Mouse (Mus musculus): ENCODE measurements around the gene Rps27. TPM values are rescaled to one million over a fixed set of nuclear protein-coding genes. Genes with fewer than 3 reads are reported as not detected.

Rps27 gene
- polyA plus RNA-seq, 1 experiment from 2014 or later, result 820 TPM

DNA sequence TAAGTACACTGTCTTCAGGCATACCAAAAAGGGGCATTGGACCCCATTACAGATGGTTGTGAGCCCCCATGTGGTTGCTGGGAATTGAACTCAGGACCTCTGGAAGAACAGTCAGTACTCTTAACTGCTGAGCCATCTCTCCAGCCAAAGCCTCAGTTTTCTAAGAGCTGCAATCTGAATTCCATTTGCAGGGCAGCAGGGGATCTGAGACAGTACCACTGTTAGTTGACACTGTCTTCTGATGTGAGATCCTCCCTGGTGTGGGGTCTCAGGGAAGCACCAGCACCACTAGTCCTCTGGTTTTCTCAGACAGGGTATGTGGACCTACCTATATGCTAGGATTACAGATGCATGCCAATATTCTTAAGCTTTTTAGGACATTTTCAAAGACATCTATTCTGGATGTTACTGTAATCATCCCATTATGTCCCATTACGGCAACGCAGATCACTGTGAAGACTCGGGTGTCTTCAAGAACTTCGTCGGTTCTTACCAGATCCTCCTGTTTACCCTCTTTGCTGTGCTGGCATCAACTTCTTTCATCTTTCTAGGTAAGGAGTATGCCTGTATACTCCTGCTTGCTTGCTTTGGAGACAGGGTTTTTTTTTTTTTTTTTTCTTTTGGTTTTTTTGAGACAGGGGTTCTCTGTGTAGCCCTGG lies 3.4 kb downstream of the Rps27 start:
- WGBS (ENCODE audit: insufficient replicate concordance), result 86% methylated on average over 5 of the region's 5 CpGs
- ATAC-seq (ENCODE audit: low read depth), result no peak

GRCm38 (mm10) chr3:90208662-90209061 lies 4.8 kb downstream of the Rps27 start:
- H3K36me3 ChIP-seq, result peaks cover 62% of the 10 kb centered on the region
- DNase-seq, result no peak
- H3K9me3 ChIP-seq (replicated peaks), result no peaks in the 10 kb centered on the region
- H3K9ac ChIP-seq, result no peak overlapping the region
- no peaks in the 10 kb centered on the region for H3K27me3 ChIP-seq
- peaks cover 38% of the 10 kb centered on the region for H3K4me1 ChIP-seq (replicated peaks)
- WGBS (ENCODE audit: insufficient replicate concordance), result 88% methylated on average over 2 of the region's 2 CpGs
- ATAC-seq (ENCODE audit: low read depth), result no peak
- H3K27ac ChIP-seq, result peak overlapping the region; percentile 18; the same call in 1 of the 2 replicates
- no peak overlapping the region for H3K4me2 ChIP-seq
- H3K4me3 ChIP-seq (replicated peaks), result no peak overlapping the region

More for the DNA sequence above, 3.4 kb downstream of the Rps27 start:
- DNase-seq, result no peak
- H3K4me3 ChIP-seq (replicated peaks), result no peak overlapping the region
- 0 out of 2 replicates have a peak overlapping the region, but pooled peaks have one; percentile 32 for H3K9ac ChIP-seq
- no peaks in the 10 kb centered on the region for H3K27me3 ChIP-seq
- H3K4me2 ChIP-seq, result peak overlapping the region; percentile 94; the same call in 1 of the 2 replicates
- H3K9me3 ChIP-seq (replicated peaks), result no peaks in the 10 kb centered on the region
- H3K27ac ChIP-seq, result no peak overlapping the region
- peaks cover 46% of the 10 kb centered on the region for H3K4me1 ChIP-seq (replicated peaks)
- peaks cover 62% of the 10 kb centered on the region for H3K36me3 ChIP-seq

DNA sequence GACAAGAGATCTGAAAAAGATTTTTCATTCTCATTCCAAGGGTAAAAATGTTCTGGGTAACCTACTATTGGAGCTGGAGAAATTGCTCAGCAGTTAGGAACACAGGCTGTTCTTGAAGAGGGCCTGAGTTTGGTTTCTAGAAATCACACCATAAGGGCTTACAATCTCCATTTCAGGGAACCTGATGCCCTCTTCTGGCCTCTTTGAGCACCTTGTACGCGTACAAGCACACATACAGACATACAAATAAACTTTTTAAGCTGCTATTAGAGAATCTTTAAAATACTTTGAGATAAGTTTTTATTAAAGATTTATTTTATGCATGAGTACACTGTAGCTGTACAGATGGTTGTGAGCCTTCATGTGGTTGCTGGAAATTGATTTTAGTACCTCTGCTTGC lies 8.9 kb downstream of the Rps27 start:
- Histone ChIP-seq H3K4me1 (replicated peaks) (peaks cover 6% of the 10 kb centered on the region), H3K9me3 (replicated peaks) (no peaks in the 10 kb centered on the region), H3K4me2 (no peak overlapping the region), H3K36me3 (peaks cover 29% of the 10 kb centered on the region), H3K4me3 (replicated peaks) (no peak overlapping the region), H3K9ac (no peak overlapping the region), H3K27me3 (no peaks in the 10 kb centered on the region), H3K27ac (no peak overlapping the region)
- DNase-seq, result no peak
- ATAC-seq (ENCODE audit: low read depth), result no peak
- WGBS (ENCODE audit: insufficient replicate concordance), result 86% methylated on average over 2 of the region's 2 CpGs

DNA sequence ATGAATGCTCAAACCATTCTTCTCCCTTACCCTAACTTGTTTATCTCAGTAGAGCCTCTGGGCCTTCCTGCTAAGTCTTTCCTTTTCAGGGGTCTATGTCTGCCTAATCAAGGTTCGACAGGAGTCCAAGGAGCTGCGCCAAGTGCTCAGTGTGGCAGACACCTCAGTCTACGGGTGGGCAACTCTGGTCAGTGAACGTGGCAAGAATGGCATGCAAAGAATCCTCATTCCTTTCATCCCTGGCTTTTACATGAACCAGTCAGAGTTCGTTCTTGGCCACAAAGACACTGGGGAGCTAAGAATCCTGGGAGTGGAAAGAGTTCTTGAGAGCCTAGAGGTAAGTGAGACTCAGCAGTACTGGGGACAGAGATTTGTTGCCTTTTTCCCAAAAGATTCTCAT lies 9.8 kb downstream of the Rps27 start:
- no peak overlapping the region for H3K27ac ChIP-seq
- DNase-seq, result no peak
- no peak overlapping the region for H3K4me3 ChIP-seq (replicated peaks)
- H3K9ac ChIP-seq, result no peak overlapping the region
- peaks cover 2% of the 10 kb centered on the region; the same call in 1 of the 2 replicates for H3K4me1 ChIP-seq (replicated peaks)
- H3K27me3 ChIP-seq, result no peaks in the 10 kb centered on the region
- ATAC-seq (ENCODE audit: low read depth), result no peak
- H3K36me3 ChIP-seq, result peaks cover 20% of the 10 kb centered on the region
- WGBS (ENCODE audit: insufficient replicate concordance), result 62% methylated on average over 5 of the region's 5 CpGs
- no peaks in the 10 kb centered on the region for H3K9me3 ChIP-seq (replicated peaks)
- no peak overlapping the region for H3K4me2 ChIP-seq

DNA sequence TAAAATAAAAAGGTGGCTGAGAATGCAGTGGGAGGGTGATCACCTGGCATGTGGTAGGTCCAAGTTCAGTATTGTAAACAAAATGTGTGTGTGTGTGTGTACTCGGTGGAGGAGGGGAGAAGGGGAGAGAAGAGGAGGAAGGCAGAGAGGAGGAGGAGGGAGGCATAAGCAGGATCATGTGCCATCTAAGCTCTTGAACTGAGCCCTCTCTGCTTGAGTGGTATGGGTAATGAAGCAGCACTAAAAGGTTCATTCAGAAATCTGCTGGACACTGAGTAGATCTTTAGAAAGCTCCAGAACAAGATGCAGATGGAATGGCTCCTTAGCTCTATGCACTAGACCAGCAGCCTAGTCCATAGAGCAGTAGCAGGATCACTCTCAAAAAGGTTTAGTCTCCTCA lies 10.6 kb downstream of the Rps27 start:
- no peak overlapping the region for H3K4me3 ChIP-seq (replicated peaks)
- no peaks in the 10 kb centered on the region for H3K27me3 ChIP-seq
- no peaks in the 10 kb centered on the region for H3K9me3 ChIP-seq (replicated peaks)
- H3K36me3 ChIP-seq, result peaks cover 12% of the 10 kb centered on the region
- WGBS (ENCODE audit: insufficient replicate concordance), result 43% methylated on average over 1 of the region's 1 CpGs
- H3K4me2 ChIP-seq, result no peak overlapping the region
- ATAC-seq (ENCODE audit: low read depth), result no peak
- DNase-seq, result no peak
- no peak overlapping the region for H3K9ac ChIP-seq
- no peaks in the 10 kb centered on the region for H3K4me1 ChIP-seq (replicated peaks)
- no peak overlapping the region for H3K27ac ChIP-seq

- DNase-seq (no peak), ATAC-seq (ENCODE audit: low read depth) (no peak)
- H3K4me3 ChIP-seq (replicated peaks), result no peak overlapping the region
- no peaks in the 10 kb centered on the region for H3K9me3 ChIP-seq (replicated peaks)
- WGBS (ENCODE audit: insufficient replicate concordance), result 76% methylated on average over 1 of the region's 1 CpGs
- H3K27me3 ChIP-seq, result no peaks in the 10 kb centered on the region
- H3K36me3 ChIP-seq, result no peaks in the 10 kb centered on the region
- H3K9ac ChIP-seq, result no peak overlapping the region
- no peak overlapping the region for H3K4me2 ChIP-seq
- no peak overlapping the region for H3K27ac ChIP-seq
- no peaks in the 10 kb centered on the region for H3K4me1 ChIP-seq (replicated peaks)
Observed at GRCm38 (mm10) chr3:90197548-90197947, 15.9 kb downstream of the Rps27 start.

DNA sequence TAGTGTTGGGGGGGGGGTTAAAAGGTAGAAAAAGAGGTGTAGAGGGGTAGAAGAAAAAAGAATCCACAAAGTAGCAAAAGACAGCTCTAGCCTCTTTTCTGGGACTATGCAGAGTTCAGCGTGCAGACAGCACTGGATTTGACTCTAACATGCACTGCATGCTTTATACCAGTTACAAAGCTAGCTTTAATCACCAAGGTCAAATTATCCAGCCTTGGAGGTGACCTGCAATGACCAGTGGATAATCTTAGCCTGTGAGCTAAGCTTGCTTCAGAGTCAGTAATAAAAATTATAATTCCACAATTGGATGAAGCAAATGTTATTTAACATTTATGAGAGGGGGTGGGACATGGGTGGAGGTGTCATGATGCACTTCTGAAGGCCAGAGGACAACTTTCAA lies 17.8 kb downstream of the Rps27 start:
- ATAC-seq (ENCODE audit: low read depth), result no peak
- no peaks in the 10 kb centered on the region for H3K36me3 ChIP-seq
- no peaks in the 10 kb centered on the region for H3K27me3 ChIP-seq
- WGBS (ENCODE audit: insufficient replicate concordance), result 67% methylated on average over 1 of the region's 1 CpGs
- no peaks in the 10 kb centered on the region for H3K9me3 ChIP-seq (replicated peaks)
- DNase-seq, result no peak
- no peak overlapping the region for H3K4me3 ChIP-seq (replicated peaks)
- H3K27ac ChIP-seq, result no peak overlapping the region
- no peak overlapping the region for H3K4me2 ChIP-seq
- H3K4me1 ChIP-seq (replicated peaks), result no peaks in the 10 kb centered on the region
- no peak overlapping the region for H3K9ac ChIP-seq

- no peak for DNase-seq
- Histone ChIP-seq H3K36me3 (no peaks in the 10 kb centered on the region), H3K27ac (no peak overlapping the region), H3K27me3 (no peaks in the 10 kb centered on the region), H3K9me3 (replicated peaks) (no peaks in the 10 kb centered on the region), H3K4me3 (replicated peaks) (no peak overlapping the region), H3K4me1 (replicated peaks) (no peaks in the 10 kb centered on the region), H3K9ac (no peak overlapping the region), H3K4me2 (no peak overlapping the region)
- ATAC-seq (ENCODE audit: low read depth), result no peak
- 64% methylated on average over 4 of the region's 4 CpGs for WGBS (ENCODE audit: insufficient replicate concordance)
Observed at GRCm38 (mm10) chr3:90194759-90195158, 18.7 kb downstream of the Rps27 start.

GRCm38 (mm10) chr3:90190859-90191510 lies 22.5 kb downstream of the Rps27 start:
- ATAC-seq (ENCODE audit: low read depth) (no peak), DNase-seq (no peak)
- no peak overlapping the region for H3K4me2 ChIP-seq

DNA sequence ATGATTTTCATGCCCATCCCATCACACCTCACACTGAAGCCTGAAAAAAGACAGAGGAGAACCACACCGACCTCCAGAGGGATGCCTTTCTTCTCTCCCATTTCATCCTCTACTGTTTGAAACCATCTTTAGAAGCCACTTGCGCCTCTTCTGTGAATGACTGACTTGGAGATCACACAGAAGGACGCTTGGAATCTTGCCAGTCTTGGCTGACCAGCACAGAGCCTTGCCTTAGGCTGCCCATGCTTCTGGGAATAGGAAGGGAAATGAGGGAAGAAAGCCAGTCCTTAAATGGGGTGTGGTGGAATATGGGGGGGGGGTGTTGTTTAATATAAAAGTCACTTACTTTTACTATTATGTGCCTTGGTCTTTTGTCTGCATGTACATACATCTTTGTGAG lies 29.9 kb downstream of the Rps27 start:
- H3K9me3 ChIP-seq (replicated peaks), result no peaks in the 10 kb centered on the region
- no peak overlapping the region for H3K4me3 ChIP-seq (replicated peaks)
- no peaks in the 10 kb centered on the region for H3K27me3 ChIP-seq
- H3K9ac ChIP-seq, result no peak overlapping the region
- no peaks in the 10 kb centered on the region for H3K36me3 ChIP-seq
- no peak for DNase-seq
- H3K4me2 ChIP-seq, result no peak overlapping the region
- no peak for ATAC-seq (ENCODE audit: low read depth)
- WGBS (ENCODE audit: insufficient replicate concordance), result 62% methylated on average over 3 of the region's 3 CpGs
- 0 out of 2 replicates have a peak, but pooled peaks cover 5% of the 10 kb centered on the region for H3K4me1 ChIP-seq (replicated peaks)
- H3K27ac ChIP-seq, result no peak overlapping the region

More at GRCm38 (mm10) chr3:90190859-90191510, 22.5 kb downstream of the Rps27 start:
- no peaks in the 10 kb centered on the region for H3K4me1 ChIP-seq (replicated peaks)
- H3K4me3 ChIP-seq (replicated peaks), result no peak overlapping the region
- H3K27ac ChIP-seq, result no peak overlapping the region
- no peak overlapping the region for H3K9ac ChIP-seq
- no peaks in the 10 kb centered on the region for H3K9me3 ChIP-seq (replicated peaks)
- 69% methylated on average over 11 of the region's 11 CpGs for WGBS (ENCODE audit: insufficient replicate concordance)
- no peaks in the 10 kb centered on the region for H3K27me3 ChIP-seq
- no peaks in the 10 kb centered on the region for H3K36me3 ChIP-seq

GRCm38 (mm10) chr3:90179566-90179965 lies 33.9 kb downstream of the Rps27 start:
- 51% methylated on average over 3 of the region's 3 CpGs for WGBS (ENCODE audit: insufficient replicate concordance)
- DNase-seq, result no peak
- ATAC-seq (ENCODE audit: low read depth), result no peak

More at GRCm38 (mm10) chr3:90179566-90179965, 33.9 kb downstream of the Rps27 start:
- no peaks in the 10 kb centered on the region for H3K36me3 ChIP-seq
- H3K9ac ChIP-seq, result no peak overlapping the region
- 0 out of 2 replicates have a peak, but pooled peaks cover 5% of the 10 kb centered on the region for H3K4me1 ChIP-seq (replicated peaks)
- no peaks in the 10 kb centered on the region for H3K27me3 ChIP-seq
- no peak overlapping the region for H3K4me3 ChIP-seq (replicated peaks)
- H3K9me3 ChIP-seq (replicated peaks), result no peaks in the 10 kb centered on the region
- H3K4me2 ChIP-seq, result no peak overlapping the region
- no peak overlapping the region for H3K27ac ChIP-seq
